Mouse (Mus musculus): ENCODE measurements around the gene Sf3b4.

DNA sequence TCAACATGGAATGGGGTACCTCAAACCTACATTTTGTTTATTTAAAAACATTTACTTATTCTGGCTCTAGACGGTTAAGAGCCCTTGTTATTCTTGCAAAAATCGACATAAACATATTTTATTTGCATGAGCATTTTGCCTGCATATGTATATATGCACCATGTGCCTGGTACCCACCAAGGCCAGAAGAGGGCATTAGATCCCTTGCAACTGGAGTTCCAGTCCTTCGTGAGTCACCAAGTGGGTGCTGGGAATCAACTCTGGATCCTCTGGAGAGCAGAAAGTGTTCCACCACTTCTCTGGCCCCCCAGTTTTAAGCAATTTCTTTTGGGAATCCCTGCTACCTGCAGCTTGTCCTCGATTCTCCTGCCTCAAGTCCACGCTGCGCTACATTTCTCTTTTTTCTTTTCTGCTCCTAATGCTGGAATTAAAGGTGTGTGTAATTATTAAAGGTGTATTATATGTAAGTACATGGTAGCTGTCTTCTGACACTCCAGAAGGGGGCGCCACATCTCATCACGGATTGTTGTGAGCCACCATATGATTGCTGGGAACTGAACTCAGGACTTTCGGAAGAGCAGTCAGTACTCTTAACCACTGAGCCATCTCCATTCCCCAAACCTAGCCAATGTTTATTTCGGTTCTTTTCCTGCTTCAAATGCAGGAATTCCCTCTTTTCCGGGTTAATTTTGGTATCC, 23.6 kb downstream of the Sf3b4 start:
- no peak for TF ChIP-seq CTCF (conservative IDR thresholded peaks at IDR 0.05; ENCODE audit: insufficient read depth, insufficient read length, low read depth, low read length)
- TF ChIP-seq POLR2A (IDR thresholded peaks at IDR 0.05; ENCODE audit: low read depth, low read length), result no peak

Measured in kidney, adult 2 months (tissue).